Mouse (Mus musculus) lung, adult 2 months (tissue): ENCODE measurements around the gene Slc10a7.

Experiments
- CTCF ChIP-seq: fragments of 200-500 bp; IDR thresholded peaks from 2 replicates; pipeline ENCODE4 v1.5.1; 2011; ENCODE audit warnings: mild to moderate bottlenecking, low read length, control low read depth; ENCODE audit not compliant: insufficient read depth
- POLR2A ChIP-seq: fragments of 200-500 bp; IDR thresholded peaks from 2 replicates; pipeline ENCODE4 v1.6.1; 2011; ENCODE audit warnings: low read depth, mild to moderate bottlenecking, control low read depth, low read length, borderline replicate concordance; ENCODE audit errors: extremely low read depth

GRCm38 (mm10) chr8:78732995-78733512, 223.9 kb downstream of the Slc10a7 start:
- no peak for TF ChIP-seq CTCF
- TF ChIP-seq POLR2A: no peak
